Mouse (Mus musculus) cerebellum, postnatal 25 days (tissue): ENCODE measurements around the gene Mpp4.

ENCODE experiments used
- DNase-seq, 2 experiments: peaks; one replicate each; pipeline ENCODE4 v3.0.0; 2021; ENCODE audit warnings: mixed read lengths in 2 of 2

Mpp4 gene

DNA sequence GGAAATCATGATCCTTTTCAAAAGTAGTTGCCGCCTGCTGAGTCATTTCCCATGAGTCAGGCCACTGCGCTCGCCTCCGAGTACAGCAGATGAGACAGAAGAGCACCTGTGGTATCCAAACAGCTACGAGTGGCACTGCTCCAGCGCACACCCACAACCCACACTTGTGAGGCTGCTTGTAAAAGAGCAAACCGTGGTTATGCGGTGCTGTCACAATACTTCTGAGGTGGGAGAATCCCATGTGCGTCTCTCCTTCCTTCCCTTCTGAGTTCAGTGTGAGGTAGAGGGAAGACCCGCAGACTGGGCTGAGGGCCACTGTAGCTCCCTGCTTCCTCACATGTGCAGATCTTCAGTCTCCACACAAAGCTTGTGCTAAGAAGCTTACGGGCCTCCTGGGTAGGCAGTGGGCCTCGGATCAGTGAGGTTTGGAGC, at the start of gene Mpp4:
Gene Mpp4 (minus strand): TSS at position 360 of the 432 bp plus-strand sequence.
- DNase-seq, result peak; percentile 54 to 66

DNA sequence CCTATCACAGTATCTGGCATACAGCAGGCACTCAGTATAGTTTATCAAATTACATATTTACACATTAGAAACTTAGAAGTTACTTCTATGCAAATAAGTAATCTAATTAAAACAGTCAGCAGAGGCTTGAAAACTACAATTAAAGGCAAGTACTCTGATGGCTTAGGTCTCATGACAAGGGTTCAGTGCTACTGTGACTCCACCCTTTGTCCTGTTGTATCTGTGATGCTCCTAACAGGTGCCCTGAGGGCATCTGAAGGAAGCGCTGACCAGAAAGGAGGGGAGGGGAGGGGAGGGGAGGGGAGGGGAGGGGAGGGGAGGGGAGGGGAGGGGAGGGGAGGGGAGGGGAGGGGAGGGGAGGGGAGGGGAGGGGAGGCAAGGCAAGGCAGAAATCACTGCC, 49.8 kb upstream of the Mpp4 start:
- DNase-seq, result no peak

DNA sequence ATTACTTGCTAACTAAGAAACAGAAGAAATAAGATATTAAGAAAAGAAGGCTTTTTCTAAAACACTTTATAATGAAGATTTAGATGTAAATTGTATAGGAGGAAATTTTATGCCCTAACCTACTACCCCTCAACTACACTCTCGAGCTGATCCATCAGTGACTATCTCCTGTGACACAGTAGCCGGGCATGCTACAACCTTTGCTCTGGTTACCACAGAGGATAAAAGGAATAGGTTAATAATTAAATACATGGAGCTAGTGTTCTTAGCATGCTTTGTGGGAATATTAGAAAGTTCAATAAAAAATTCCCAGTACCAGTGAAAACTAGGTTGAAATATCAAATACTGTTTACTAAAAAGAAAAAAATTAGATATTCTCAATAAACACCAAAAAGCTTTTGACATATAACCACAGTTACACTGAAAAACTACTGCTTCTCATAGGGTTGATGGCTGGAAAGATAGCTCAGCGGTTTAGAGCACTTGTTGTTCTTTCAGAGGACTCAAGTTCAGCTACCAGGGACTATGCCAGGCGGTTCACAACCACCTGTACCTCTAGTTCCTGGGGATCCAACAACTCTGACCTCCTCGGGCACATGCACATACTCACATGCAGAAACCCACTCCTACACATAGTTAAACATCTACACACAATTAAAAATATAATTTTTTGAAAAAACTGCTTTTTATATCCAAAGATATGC, 49.0 kb upstream of the Mpp4 start:
- no peak for DNase-seq

DNA sequence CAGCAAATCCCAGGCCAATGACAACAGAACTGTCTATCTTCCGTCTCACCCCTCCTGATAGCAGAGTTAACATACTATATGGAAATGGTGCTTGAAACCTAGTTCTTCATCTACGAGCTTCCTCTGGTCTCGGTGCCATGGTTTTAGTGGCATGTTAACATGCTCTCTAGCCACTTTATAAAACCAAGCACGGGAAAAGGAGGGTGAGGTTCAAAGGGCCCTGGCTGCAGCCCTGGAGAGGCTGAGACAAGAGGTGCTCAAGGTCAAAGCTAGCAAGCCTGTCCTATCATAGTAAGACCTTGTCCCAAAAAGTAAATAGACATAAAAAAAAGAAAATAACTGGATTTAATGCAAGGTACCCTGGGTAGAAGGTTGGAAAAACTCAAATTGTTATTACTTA, 48.5 kb upstream of the Mpp4 start:
- DNase-seq, result no peak

DNA sequence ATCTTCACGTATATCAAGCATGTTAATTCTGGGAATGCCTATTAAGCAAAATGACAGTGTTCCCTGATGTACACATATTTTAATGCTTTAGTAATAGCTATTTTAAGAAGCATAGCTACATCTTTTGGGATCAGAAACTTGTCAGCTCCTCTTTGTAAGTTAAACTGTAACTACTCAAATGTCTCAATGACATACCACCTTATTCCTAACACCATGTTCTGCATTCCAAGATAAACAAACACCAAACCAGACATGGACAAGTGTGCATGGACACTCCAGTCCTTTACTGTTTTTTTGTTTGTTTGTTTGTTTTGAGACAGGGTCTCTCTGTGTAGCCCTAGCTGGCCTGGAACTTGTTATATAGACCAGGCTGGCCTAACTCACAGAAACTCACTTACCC, 45.1 kb upstream of the Mpp4 start:
- DNase-seq, result no peak

DNA sequence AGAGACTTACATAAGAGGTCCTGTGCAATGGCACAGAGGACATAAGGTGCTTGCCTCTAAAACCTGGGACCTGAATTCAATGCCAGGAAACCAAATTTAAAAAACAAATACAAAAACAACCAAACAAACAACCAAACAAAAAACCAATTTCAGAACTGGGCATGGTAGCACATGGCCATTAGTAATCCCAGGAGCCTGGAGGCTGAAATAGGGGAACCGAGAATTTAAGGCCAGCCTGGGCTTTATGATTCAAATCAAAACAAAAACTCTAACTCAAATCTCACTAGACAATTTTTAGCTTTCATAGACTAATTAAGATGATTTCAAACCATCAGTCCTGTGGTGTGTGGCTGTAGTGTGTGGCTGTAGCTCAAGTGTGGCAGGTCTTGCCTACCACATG, 41.3 kb upstream of the Mpp4 start:
- DNase-seq, result no peak

DNA sequence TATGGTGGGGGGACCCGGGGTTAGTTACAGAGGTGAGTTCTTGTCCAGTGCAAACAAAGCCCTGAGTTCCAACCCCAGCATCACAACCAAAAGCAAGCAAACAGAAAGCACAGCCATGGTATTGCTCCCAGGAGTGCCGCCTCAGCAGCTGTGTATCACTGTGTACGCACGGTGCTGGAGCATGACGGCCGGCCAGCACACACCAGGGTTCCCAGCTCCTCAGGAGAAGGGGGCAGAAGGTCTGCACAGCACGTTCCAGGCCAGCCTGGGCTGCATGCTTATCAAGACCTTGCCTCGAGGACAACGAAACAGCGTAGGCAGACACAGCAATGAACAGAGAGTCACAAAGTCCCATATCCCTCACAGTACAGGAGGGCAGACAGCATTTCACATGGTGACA, 39.2 kb upstream of the Mpp4 start:
- DNase-seq, result peak; percentile 40 to 44

DNA sequence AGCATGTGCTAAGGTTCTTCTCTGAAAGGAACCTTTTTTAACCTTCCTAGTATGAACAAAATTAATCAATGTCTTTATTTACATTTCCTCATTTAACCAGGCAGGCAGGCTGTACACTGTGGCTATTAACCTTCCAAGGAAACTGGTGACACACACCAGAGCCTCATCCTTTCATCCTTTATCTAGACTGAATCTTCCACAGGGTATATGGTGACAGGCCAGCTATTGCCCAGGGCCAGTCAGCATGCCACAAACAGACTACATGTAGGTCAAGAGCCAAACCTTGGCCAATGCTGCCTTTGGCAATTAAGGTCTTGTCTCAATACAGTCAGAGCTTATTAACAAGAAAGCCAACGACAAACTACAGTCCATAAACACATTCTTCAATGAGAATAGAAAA, 38.4 kb upstream of the Mpp4 start:
- DNase-seq, result peak in 1 of 2 experiments; percentile 40

DNA sequence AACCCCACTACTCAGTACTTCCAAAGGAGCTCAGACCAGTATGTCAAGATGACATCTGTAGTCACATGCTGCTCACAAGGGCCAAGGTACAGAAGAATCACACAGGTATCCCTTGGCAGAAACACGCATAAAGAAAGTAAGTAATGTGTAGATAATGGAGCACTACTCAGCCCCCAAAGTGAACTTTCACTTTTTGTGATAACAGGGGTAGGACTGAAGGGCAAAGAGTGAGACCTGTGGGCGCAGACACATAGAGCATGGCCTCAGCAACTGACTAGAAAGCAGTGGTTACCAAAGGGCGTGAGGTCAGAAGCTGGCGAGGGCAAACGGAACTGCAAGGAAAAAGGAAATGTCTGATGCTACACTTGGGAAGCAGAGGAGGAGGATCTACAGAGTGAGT, 37.8 kb upstream of the Mpp4 start:
- DNase-seq, result no peak

DNA sequence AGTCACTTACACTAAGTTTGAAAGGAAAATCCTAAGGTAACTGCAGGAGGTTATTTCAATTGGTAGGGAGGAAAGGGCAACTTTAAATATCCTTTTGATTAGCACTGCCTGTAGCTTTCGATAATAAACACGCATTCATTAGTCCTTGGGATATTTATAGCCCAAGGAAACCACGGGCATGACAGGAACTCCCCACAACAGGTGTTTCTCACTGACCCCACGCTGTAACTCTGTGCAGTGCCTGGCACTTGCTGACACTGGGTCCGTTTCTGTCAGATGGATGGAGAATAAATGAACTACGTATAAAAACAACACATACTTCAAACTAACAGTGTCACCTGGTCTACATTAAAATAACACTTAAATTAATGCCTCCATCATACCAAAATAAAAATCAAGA, 31.8 kb upstream of the Mpp4 start:
- no peak for DNase-seq

DNA sequence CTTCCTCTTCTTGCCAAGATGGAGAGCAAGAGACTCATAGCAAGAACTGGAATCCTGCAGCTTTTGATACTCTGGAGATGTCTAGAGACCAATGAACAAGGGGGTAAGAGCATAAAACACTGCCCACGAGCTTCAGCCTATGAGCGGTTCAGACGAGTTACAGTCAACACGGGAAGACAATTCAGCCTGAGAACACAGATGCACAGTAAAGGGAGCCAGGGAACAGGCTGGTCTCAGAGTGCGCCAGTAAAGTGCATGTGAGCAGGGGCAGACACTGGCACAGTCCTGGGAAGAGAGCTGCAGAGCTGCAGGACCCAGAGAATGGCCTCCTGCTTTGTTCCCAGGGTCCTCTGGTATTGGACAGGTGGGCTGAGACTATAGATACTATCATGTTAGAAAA, 24.6 kb upstream of the Mpp4 start:
- DNase-seq, result no peak

DNA sequence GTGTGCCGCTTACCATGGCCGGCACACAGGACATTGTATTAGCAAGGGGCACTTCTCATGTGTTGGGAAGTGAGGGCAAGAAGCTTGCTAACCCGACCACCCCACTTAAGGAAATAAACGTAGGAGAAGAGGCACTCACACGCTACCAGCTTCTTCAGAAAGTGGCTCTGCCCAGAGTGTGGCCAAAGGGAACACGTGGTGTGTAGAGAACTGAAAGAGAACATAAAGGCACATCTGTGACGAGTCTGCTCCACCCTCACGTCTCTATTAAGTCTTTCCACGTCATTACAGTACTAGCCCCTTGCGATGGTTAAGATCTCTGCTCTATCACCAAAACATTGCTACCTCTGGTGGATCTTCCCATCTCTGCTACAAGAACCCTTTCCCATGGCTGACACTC, 23.1 kb upstream of the Mpp4 start:
- no peak for DNase-seq

DNA sequence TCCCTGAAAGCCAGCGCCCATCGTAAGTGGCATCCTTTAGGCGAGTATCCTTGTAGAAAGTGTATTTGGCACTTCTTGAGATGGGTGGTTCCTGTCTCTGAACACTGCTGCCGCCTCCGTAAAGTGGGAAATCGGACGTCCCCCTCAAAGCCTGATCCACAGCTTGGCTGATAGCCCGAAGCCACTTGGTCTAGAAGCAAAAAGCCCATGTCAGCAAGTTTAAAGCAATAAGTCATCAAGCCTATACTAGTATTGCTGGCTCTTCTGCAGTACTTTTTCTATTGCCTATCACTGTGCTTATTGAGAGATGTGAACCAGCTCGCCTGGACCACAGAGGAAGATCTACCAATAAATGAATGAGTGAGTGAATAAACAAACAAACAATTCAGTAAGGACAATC, 22.2 kb upstream of the Mpp4 start:
- no peak for DNase-seq

DNA sequence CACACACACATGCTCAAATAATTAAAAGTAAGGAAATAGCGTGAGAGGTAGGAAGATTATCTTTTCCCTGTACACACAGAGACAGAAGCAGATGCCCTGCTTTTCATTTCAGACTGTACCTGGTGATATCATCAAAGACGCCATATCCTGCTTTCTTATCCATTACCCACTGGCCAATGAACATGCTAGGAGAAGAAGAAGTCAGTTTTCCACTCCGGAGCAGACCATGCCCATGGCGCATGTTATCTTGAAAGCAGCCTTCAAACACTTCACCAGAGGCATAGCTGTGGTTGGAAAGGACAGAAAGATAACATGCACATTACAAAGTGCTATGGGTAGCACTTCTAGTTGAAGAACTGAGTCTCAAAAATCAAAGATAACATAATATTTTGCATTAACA, 19.9 kb upstream of the Mpp4 start:
- DNase-seq, result no peak

DNA sequence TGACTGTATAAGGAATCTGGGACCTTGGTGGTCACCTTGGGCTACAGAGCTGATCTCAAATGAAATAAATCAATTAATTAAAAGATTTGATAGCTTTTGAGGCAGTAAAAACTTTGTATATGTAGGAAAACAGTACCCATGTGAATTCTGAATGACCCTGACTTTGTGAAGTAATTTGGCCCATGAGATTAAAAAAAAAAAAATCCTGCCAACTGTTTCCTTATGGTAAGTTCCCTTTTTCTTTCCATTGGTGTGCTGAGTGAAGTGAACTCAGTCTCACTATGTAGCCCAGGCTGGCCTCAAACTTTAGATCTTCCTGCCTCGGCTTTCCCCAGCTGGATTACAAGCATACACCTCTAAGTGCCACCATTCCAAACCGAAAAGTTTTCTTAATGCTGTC, 19.2 kb upstream of the Mpp4 start:
- DNase-seq, result no peak

DNA sequence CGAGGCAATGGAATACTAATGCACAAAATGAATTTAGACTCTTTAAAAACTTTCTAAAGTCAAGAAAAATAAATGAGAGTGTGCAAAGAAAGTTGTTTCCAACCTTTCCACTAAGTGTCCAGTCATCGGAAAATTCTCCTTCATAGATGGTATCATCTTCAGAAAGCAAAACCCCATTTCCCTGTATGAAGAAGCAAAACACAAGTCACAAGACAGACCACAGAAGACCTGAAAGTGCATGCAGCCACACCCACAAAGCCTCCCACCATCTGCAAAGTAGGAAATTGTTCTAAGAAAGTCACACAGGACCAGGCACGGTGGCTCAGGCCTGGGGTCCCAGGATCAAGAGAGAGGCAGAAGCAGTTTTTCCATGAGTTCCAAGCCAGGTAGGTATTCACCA, 16.8 kb upstream of the Mpp4 start:
- DNase-seq, result no peak

DNA sequence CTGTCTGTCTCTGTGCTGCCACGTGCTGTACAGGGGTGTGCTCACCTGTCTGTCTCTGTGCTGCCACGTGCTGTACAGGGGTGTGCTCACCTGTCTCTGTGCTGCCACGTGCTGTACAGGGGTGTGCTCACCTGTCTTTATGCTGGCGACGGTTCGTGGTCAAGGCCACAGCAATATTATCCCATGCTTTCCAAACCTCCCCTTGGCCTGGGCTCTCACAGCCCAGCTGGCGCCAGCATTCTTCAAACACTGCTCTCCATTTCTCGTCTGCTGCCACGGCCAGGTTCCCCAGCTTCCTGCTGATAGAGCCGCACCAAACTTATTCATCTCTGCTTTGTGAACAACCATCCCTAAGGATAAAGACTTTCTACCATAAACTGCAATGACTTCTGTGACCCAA, 15.2 kb upstream of the Mpp4 start:
- no peak for DNase-seq

DNA sequence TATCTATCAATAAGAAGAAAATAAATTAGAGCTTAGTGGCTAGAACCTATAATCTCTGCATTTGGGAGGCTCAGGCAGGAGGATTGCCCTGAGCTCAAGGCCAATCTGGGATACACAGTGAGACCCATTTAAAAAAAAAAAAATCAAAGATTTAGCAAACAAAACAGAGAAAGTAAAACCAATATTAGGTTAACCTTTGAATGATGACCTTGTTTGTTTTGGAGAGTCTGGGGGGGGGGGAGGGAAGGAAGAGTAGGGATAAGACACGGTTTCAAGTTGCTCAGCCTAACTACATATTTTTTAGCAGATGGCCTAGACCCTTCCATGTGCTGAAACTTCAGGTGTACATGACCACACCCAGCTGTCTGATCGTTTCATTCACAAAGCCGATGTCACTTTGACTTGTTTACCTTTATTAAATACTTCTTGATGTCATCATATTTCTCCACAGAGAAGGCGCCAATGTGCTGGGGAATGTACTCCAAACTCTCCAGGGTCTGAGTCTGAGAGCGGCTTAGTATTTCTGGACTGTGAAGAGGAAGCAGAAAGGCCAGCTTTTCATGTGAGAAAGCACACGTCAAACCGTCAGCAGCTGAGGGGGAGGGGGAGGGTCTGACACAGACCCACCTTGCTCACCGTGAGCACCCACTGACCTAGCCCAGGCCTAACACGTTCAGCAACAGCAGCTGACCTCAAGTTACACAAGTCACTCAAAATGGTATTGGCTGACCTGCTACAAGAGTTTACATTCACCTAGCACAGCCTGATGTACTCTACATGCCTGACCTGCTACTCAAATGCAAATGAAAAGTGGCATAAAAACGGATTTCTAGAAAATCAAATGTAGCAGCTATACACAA, 11.6 kb upstream of the Mpp4 start:
- DNase-seq, result no peak

DNA sequence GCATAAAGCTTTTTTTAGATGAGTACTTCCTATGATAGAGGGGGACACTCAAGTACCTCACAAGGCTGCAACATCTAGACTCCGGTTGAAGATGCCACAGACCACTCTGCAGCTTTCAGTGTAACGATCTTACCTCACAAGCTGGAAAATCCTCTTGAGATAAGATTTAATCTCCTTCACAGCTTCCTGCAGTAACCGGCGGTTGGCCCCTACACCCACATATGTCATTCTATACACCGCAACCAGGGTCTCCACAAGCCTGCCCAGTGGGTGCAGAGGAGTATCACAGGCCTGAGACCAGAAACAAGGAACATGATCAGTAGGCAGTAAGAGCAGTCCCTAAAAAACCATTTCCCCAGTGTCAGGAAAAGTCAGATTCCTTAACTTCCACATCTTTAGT, 9.8 kb upstream of the Mpp4 start:
- no peak for DNase-seq

DNA sequence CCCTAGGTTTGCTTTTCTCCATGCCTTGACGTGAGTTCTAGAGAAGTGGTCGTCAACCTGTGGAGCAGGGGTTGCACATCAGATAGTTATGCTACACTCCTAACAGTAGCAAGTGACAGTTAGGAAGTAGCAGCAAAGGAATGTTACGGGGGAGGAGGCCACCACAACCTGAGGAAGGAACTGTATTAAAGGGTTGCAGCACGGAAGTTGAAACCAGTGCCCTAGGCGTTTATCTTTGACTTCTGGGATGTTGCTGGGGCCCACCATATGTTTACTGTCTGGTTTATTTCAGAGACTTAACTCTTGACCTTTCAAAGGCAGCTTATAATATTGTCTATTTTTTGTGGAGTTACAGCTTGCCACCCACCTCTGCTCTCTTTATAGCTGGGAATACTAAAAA, 8.7 kb upstream of the Mpp4 start:
- no peak for DNase-seq

DNA sequence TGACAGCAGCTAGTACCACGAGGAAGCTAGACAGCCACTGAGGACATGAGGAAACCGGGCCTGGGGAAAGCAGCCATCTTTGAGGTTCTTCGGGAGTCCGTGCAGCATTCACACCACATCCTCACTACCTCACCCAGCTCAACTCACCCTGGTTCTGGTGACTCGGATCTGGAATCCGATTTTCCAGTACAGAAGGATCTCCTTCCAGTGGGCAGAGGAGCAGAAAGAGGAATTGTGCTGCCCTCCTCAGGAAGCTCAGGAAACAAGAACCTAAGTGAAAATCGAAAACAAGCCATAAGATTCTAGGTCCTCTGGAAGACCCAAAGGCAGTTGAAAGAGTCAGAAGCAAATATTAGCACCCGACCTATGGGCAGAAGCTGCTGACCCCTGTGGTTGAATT, 7.1 kb upstream of the Mpp4 start:
- DNase-seq, result no peak

DNA sequence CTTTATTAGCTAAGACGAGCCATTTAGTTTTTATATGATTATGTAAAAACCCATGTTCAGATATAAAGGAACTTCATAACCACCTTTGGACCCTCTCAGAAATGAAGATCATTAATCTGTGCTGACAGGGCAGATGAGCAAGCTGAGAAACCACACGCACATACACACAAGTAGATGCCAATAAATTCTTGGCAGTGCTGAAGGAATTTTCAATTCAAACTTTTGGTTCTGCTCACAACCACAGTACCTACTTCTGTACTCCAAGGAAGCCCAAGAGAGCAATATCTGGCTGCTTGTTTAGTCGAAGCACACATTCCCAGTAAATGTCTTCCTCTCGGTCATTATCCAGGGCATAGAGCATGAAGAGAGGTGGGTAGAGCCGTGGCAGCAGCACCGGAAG, 6.4 kb upstream of the Mpp4 start:
- no peak for DNase-seq

DNA sequence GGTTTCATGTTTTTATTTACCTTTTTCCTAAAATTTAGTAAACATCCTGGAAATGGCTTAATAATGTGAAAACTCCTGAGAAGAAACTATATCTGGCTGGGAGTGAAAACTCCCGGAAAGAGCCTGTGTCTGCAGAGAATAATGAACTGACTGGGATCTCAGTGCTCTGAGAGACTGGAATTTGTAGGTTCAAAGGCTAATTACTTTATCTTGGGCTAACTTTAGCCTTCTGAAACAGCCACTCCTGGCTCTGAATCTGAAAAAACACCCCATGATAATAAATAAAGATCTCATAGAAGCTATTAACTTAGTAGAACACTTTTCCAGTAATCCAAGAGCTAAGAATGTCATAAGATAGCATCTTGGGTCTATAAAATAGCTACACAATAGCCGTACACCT, 5.4 kb upstream of the Mpp4 start:
- no peak for DNase-seq

DNA sequence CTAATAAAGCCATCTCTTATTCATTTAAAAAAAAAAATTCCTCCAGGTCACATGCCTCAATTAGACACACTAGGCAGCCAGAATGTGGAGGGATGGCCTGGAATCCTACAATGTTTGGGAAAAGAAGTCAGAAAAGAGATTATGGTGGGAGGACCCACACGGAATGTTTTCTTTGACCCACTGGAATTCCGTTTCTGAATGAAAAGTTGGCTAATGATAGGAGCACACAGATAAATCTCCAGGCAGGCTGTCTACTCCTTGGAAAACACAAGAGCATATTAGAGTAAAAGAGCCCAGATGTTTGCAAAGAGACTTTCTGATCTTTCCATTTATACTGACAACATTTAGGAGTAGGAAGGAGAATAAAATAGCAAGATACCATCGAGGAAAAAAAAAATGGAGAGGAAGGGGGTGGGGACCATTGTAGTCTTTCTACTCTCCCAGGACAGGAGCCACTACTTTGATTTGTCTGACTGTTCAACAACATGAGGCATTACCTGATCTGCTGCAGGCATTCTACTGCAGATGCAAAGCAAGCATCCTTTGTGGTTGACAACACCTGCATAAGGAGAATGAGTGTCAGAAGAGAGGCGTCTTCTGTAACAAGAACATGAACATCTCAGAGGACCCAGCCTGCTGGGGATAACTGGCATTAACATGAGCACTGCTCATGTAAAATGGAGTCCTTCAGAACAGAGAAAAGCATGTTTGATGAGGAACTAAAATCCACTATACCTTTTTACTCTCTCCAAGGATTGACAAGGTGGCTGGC, 4.7 kb upstream of the Mpp4 start:
- DNase-seq, result no peak
